Mouse (Mus musculus) limb, embryonic 10.5 days (tissue): ENCODE data around the gene Vwa8. TPM values are rescaled to one million over a fixed set of nuclear protein-coding genes. Genes with fewer than 3 reads are reported as not detected.

Experiments
- DNase-seq: peaks from one replicate; pipeline ENCODE4 v3.0.0-alpha.2; 2017; ENCODE audit warnings: low spot score
- H3K27ac ChIP-seq: fragments of 300-500 bp; sonication (generic); 2 replicates; pipeline ENCODE4 v1.5.1; 2016; ENCODE audit warnings: mild to moderate bottlenecking
- H3K27me3 ChIP-seq: fragments of 300-500 bp; sonication (generic); 2 replicates; pipeline ENCODE4 v1.6.1; 2016; ENCODE audit warnings: low read depth, mild to moderate bottlenecking; ENCODE audit not compliant: poor library complexity, severe bottlenecking
- H3K36me3 ChIP-seq: fragments of 300-500 bp; sonication (generic); 2 replicates; pipeline ENCODE4 v1.6.1; 2016; ENCODE audit warnings: mild to moderate bottlenecking, moderate library complexity
- H3K4me1 ChIP-seq: fragments of 300-500 bp; sonication (generic); 2 replicates; pipeline ENCODE4 v1.6.1; 2016
- H3K4me3 ChIP-seq: fragments of 300-500 bp; sonication (generic); 2 replicates; pipeline ENCODE4 v1.5.1; 2016; ENCODE audit warnings: mild to moderate bottlenecking, moderate library complexity
- H3K9me3 ChIP-seq: fragments of 300-500 bp; sonication (generic); replicated peaks from 2 replicates; pipeline ENCODE4 v1.6.1; 2016; ENCODE audit warnings: mild to moderate bottlenecking
- WGBS: fragments of 180-500 bp; shearing (Covaris S2); methylation state at CpG from one replicate; pipeline ENCODE4 v1.1.7; 2016; 5-methylcytosine and 5-hydroxymethylcytosine counted together
- polyA plus RNA-seq: library from polyadenylated mRNA; unstranded; fragments of >200 nt; fragmentation: Nextera tagmentation; extraction: Ambion mirVana; gene quantifications from 2 replicates; pipeline ENCODE4 v1.2.1, GENCODE M21; 2016

The Vwa8 gene
- polyA plus RNA-seq, 1 experiment from 2014 or later, result 8.3 TPM

DNA sequence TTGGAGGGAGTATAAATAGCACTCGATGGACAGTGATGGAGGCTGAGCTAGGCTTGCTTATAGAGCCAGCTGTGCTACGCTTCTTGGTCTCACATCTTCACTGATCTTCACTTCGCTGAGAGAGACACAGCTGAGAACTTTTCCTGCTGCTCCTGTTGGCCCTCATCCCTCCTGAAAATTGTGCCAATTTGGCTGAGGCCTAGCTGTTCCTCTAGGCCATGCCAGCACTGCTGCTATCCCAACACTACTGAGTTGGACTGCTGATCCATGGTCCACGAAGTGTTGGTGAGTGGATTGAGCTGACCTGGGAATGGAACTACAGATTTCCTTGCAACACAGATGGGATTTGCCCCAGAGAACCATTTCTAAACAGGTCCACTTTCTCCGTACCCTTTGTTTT is 47.4 kb downstream of the Vwa8 start:
- peaks cover 4% of the 10 kb centered on the region; the same call in 1 of the 2 replicates for H3K4me1 ChIP-seq
- H3K27me3 ChIP-seq, result no peaks in the 10 kb centered on the region
- H3K4me3 ChIP-seq, result no peak overlapping the region
- H3K27ac ChIP-seq, result no peak overlapping the region
- no peaks in the 10 kb centered on the region for H3K36me3 ChIP-seq
- no peak for DNase-seq
- 91% methylated on average over 5 of the region's 5 CpGs for WGBS
- no peaks in the 10 kb centered on the region for H3K9me3 ChIP-seq

DNA sequence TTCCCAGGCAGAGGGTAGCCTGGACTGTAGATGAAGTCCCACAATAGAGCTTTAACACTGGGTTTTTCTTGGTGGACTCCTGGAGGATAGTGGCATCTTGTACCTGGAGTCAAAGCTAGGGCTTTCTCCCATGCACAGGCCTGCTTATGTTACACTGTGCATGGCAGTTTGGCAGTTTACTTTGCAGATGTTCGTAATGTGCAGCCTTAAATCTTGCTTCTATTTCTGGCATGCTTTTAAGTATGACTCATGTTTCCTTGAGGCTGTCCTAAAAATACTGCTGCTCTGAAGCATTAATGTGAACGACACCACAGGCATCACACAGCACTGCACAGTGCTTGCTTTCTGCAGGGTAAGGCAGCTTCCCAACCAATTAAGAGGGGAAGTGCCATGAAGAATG is 51.9 kb downstream of the Vwa8 start:
- peaks cover 4% of the 10 kb centered on the region; the same call in 1 of the 2 replicates for H3K4me1 ChIP-seq
- H3K27ac ChIP-seq, result no peak overlapping the region
- no peaks in the 10 kb centered on the region for H3K27me3 ChIP-seq
- no peaks in the 10 kb centered on the region for H3K9me3 ChIP-seq
- DNase-seq, result no peak
- H3K4me3 ChIP-seq, result no peak overlapping the region
- 54% methylated on average over 2 of the region's 2 CpGs for WGBS
- no peaks in the 10 kb centered on the region for H3K36me3 ChIP-seq

DNA sequence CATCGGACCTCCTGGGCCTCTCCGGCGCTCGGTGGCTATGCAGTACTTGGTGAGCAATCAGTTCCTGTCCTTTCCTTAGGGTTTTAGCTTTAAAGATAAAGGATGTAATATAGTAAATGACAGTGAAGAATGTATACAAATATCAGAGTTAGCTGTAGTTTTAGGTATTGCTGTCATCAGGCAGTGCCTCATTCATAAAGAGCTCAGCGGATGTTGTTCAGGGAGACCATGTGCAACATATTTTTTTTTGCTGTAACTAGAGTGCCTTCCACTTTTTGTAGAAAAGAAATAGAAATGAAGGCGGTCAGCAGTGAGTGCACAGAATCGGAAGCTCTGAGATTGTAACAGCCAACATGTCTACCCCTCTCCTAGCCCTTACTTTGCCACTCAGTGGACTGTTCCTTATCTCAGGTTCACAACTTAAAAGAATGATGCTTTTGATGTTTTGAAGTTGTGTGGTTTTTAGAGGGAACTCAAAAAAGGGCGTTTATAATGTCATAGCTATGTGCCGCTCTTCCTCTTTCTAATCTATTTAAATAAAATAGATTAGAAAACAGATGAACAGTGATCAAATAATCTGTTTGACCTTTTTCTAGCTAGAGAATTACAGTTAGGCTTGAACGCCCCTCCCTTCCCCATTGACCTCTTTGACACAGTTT is 59.5 kb downstream of the Vwa8 start:
- Histone ChIP-seq H3K27me3 (no peaks in the 10 kb centered on the region), H3K4me3 (no peak overlapping the region), H3K27ac (no peak overlapping the region), H3K36me3 (no peaks in the 10 kb centered on the region), H3K4me1 (no peaks in the 10 kb centered on the region), H3K9me3 (no peaks in the 10 kb centered on the region)
- DNase-seq, result no peak
- 93% methylated on average over 10 of the region's 10 CpGs for WGBS

DNA sequence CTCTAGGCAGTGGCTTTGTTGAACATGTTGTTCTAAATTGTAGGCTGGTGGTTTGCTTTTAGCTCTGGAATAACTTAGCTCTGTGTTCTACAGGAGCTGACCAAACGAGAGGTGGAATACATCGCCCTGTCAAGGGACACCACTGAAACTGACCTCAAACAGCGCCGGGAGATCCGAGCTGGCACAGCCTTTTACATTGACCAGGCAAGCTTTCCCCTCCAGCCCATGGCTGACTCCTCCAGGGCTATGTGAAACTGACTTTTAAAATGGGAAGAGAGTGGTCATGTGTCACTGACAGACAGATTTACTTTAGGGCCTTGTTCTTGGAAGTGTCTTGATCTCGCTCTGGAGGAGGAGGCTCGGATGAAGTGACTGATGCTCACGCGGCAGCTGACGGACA is 63.2 kb downstream of the Vwa8 start:
- 81% methylated on average over 10 of the region's 10 CpGs for WGBS
- DNase-seq, result no peak
- no peaks in the 10 kb centered on the region for H3K36me3 ChIP-seq

DNA sequence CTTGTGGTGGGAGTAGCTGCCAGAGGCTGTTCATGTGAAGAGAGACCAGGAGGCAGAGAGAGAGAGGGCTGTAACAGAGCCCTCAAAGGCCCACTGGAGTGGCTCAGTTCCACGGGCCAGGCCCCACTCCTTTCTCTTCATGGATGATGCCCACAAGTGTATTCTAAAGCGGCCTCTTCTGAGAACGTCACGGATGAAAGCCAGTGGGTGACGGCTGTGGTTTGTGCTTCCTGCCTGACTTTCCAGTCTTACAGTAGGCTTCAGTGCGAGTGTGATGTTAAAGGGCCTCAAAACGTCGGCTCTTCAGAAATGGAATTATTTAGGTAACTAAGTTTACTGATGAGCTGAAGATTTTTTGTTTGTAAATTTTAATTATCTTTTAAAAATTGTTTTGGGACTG is 65.3 kb downstream of the Vwa8 start:
- 92% methylated on average over 8 of the region's 8 CpGs for WGBS
- Histone ChIP-seq H3K4me1 (no peaks in the 10 kb centered on the region), H3K9me3 (no peaks in the 10 kb centered on the region), H3K36me3 (no peaks in the 10 kb centered on the region), H3K4me3 (no peak overlapping the region), H3K27me3 (no peaks in the 10 kb centered on the region), H3K27ac (no peak overlapping the region)
- DNase-seq, result no peak

More for the DNA sequence above, 63.2 kb downstream of the Vwa8 start:
- Histone ChIP-seq H3K27me3 (no peaks in the 10 kb centered on the region), H3K4me3 (no peak overlapping the region), H3K4me1 (no peaks in the 10 kb centered on the region), H3K9me3 (no peaks in the 10 kb centered on the region), H3K27ac (no peak overlapping the region)

DNA sequence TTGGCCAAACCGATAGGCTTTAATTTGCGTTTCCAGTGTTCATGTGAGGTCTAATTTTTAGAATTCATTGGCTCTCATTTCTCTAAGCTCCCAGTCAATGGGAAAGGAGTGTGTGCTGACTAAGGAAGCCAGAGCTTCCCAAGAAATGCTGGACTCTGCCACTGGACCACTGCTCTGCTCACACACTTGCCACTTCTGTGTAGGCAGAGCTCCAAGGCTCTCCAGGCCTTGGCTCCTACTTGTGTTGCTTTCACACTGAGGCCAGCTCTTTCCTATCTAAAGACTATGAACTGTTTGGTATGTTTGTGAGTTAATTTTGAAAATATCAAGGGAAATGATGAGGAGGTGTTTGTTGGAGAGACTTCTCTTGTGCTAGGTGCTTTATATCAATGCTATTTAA is 67.8 kb downstream of the Vwa8 start:
- Histone ChIP-seq H3K9me3 (no peaks in the 10 kb centered on the region), H3K27me3 (no peaks in the 10 kb centered on the region), H3K36me3 (no peaks in the 10 kb centered on the region), H3K4me1 (no peaks in the 10 kb centered on the region), H3K27ac (no peak overlapping the region), H3K4me3 (no peak overlapping the region)
- no peak for DNase-seq
- WGBS, result 96% methylated on average over 2 of the region's 2 CpGs

DNA sequence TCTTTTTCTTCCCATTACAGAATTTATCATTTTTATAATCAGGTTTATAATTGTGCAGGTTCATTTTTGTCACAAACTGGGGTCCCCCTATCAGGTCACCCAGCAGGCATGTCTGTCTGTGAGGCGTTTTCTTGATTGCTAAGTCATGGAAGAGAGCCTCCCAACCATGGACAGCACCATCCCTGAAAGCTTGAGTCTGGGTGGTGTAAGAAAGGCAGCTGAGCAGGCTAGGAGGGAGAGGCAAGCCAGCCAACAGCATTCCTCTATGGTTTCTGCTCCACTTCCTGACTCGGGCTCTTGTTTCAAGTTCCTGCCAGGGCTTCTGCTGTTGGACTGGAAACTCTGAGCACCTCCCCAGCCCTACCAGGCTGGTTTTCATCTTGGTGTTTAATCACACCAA is 72.4 kb downstream of the Vwa8 start:
- H3K27me3 ChIP-seq, result no peaks in the 10 kb centered on the region
- H3K9me3 ChIP-seq, result no peaks in the 10 kb centered on the region
- H3K4me3 ChIP-seq, result no peak overlapping the region
- H3K4me1 ChIP-seq, result no peaks in the 10 kb centered on the region
- WGBS, result 67% methylated on average over 2 of the region's 2 CpGs
- DNase-seq, result no peak
- H3K27ac ChIP-seq, result no peak overlapping the region
- no peaks in the 10 kb centered on the region for H3K36me3 ChIP-seq

DNA sequence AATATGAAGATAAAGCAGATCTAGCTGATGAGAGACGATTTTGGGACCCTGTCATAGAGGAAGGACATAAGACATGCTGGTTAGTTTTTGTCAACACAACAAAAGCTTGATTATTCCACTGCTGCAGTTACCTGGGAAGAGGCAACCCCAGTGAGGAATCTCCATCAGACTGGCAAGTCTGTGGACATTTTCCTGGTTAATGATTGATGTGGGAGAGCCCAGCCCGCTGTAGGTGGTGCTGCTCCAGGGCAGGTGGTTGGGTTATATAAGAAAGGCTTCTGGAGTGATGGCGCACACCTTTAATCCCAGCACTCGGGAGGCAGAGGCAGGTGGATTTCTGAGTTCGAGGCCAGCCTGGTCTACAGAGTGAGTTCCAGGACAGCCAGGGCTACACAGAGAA is 74.8 kb downstream of the Vwa8 start:
- no peak overlapping the region for H3K4me3 ChIP-seq
- no peak for DNase-seq
- 89% methylated on average over 5 of the region's 5 CpGs for WGBS

DNA sequence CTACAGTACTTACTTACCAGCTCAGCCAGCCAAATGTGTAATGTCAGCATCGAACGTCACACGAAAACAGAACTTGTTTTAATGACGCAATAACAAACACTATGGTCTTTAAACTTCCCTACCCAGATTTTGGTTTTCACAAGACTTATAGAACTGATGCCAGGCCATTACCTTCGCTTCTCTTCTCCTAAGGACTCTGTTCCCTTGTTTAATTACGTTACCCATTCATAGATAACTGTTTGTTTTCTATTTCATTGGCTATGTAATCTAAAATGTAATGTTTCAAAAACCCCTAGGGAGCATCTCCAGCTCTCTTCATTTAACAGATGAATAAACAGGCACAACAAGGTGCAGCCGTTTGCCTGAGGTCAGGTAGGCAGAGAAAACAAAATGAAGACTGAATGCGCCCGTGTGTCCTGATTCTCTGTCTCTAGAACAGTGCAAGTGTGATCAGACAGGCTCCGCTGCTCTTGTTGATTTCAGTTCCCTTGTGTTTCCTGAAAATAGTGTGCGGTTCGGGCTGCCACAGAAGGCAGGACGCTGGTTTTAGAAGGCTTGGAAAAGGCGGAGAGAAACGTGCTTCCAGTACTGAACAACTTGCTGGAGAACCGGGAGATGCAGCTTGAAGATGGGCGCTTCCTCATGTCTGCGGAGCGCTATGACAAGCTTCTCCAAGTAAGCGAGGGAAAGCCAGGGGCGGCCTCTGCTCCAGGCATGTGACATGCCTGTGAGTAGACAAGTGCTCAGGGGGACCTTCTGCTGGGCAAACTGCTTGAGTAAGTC is 76.1 kb downstream of the Vwa8 start:
- H3K27ac ChIP-seq, result no peak overlapping the region
- H3K4me3 ChIP-seq, result no peak overlapping the region

More for the DNA sequence above, 74.8 kb downstream of the Vwa8 start:
- no peak overlapping the region for H3K27ac ChIP-seq
- H3K27me3 ChIP-seq, result no peaks in the 10 kb centered on the region
- no peaks in the 10 kb centered on the region for H3K36me3 ChIP-seq
- H3K4me1 ChIP-seq, result no peaks in the 10 kb centered on the region
- H3K9me3 ChIP-seq, result no peaks in the 10 kb centered on the region

DNA sequence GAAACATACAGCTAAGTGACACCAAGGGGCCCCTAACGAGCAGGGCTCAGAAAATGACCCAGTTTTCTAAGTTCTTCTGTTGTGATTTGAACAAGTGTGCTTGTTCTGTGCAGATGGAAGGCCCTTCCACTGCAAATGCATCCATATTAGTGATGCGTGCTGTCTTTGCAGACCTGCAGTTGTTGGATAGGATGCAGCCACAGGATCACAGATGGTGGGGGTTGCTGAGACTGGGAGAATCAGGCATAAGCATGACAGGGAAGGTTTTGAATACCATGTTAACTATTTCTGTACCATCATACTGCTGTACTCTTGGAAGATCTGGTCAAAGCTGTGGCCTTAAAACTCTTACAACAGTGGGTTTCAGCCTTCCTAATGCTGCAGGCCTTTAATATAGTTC is 83.2 kb downstream of the Vwa8 start:
- no peak overlapping the region for H3K4me3 ChIP-seq
- WGBS, result 83% methylated on average over 2 of the region's 2 CpGs
- no peak for DNase-seq

More for the DNA sequence above, 76.1 kb downstream of the Vwa8 start:
- H3K9me3 ChIP-seq, result no peaks in the 10 kb centered on the region
- DNase-seq, result no peak
- no peaks in the 10 kb centered on the region for H3K36me3 ChIP-seq
- WGBS, result 91% methylated on average over 21 of the region's 21 CpGs
- no peaks in the 10 kb centered on the region for H3K4me1 ChIP-seq
- no peaks in the 10 kb centered on the region for H3K27me3 ChIP-seq

DNA sequence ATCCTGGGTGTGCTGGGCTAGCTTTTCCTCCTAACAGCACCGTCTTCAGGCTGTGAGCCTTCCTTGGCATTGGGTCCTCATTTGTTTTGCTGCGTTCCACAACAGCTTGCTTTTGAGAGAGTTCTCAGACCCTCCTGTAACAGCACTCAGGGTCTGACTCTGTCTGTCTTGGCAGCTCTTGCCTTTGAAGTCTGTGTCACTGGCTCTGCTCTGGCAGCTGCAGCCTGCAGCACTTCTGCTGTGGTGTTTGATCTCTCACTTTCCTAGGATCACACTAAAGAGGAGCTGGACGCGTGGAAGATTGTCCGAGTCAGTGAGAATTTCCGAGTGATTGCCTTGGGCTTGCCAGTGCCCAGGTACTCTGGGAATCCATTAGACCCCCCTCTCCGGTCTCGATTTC is 84.5 kb downstream of the Vwa8 start:
- no peak for DNase-seq
- Histone ChIP-seq H3K27ac (0 out of 2 replicates have a peak overlapping the region, but pooled peaks have one; percentile 36), H3K9me3 (no peaks in the 10 kb centered on the region), H3K4me3 (no peak overlapping the region), H3K4me1 (peaks cover 16% of the 10 kb centered on the region), H3K27me3 (no peaks in the 10 kb centered on the region), H3K36me3 (0 out of 2 replicates have a peak, but pooled peaks cover 11% of the 10 kb centered on the region)
- WGBS, result 28% methylated on average over 8 of the region's 8 CpGs

More for the DNA sequence above, 83.2 kb downstream of the Vwa8 start:
- Histone ChIP-seq H3K27me3 (no peaks in the 10 kb centered on the region), H3K36me3 (0 out of 2 replicates have a peak, but pooled peaks cover 8% of the 10 kb centered on the region), H3K9me3 (no peaks in the 10 kb centered on the region), H3K27ac (no peak overlapping the region), H3K4me1 (peaks cover 16% of the 10 kb centered on the region)

DNA sequence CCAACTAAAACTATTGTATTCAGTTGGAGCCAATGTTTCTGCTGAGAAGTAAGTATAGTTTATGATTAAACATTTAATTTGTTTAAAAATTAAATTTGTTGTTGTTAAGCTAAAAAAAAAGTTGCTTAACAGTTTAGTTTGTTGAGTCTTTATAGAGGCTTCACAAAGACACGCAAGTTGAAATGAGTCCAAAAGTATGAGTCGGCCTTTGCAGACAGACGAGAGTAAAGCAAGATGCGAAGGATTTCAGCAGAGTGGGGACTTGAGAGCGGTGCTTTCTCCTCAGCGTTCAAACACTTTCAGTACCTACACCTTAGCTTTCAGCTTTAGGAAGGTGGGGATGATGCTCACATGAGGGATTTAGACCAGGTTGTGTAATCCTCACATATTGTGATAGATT is 85.7 kb downstream of the Vwa8 start:
- Histone ChIP-seq H3K27me3 (no peaks in the 10 kb centered on the region), H3K4me1 (peaks cover 16% of the 10 kb centered on the region), H3K27ac (no peak overlapping the region), H3K4me3 (no peak overlapping the region), H3K9me3 (no peaks in the 10 kb centered on the region), H3K36me3 (0 out of 2 replicates have a peak, but pooled peaks cover 11% of the 10 kb centered on the region)
- WGBS, result 91% methylated on average over 6 of the region's 6 CpGs
- no peak for DNase-seq

DNA sequence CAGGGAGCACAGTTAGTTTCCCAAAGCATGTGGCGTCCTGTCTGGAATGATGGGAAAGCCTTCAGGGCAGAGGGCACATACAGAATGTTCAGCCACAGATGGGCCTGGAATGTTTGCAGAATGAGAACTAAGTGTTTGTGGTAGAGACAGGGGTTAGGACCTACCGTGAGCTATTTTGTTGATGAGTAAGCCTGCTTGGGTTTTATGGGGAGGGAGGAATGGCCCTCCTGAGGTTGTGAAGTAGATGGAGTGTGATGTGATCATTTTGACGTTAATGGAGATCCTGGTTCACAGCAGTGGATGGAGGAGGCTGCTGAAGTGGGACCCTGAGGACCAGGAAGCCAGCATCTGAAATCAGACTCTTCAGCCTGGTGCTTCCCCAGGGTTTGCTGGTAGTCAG is 86.9 kb downstream of the Vwa8 start:
- no peaks in the 10 kb centered on the region for H3K27me3 ChIP-seq

More for the DNA sequence above, 86.9 kb downstream of the Vwa8 start:
- H3K36me3 ChIP-seq, result peaks cover 14% of the 10 kb centered on the region; the same call in 1 of the 2 replicates
- DNase-seq, result no peak
- no peak overlapping the region; the same call in 1 of the 2 replicates for H3K27ac ChIP-seq
- H3K4me3 ChIP-seq, result no peak overlapping the region
- peaks cover 16% of the 10 kb centered on the region for H3K4me1 ChIP-seq
- H3K9me3 ChIP-seq, result no peaks in the 10 kb centered on the region
- WGBS, result 16% methylated on average over 3 of the region's 3 CpGs
